Mouse (Mus musculus): ENCODE measurements at regions not wholly inside any gene's neighbourhood (a gene's known extent, or its start where the extent isn't known, plus 50 kb on each side); places are given as distances from the start of the nearest gene placed in this dataset.

DNA sequence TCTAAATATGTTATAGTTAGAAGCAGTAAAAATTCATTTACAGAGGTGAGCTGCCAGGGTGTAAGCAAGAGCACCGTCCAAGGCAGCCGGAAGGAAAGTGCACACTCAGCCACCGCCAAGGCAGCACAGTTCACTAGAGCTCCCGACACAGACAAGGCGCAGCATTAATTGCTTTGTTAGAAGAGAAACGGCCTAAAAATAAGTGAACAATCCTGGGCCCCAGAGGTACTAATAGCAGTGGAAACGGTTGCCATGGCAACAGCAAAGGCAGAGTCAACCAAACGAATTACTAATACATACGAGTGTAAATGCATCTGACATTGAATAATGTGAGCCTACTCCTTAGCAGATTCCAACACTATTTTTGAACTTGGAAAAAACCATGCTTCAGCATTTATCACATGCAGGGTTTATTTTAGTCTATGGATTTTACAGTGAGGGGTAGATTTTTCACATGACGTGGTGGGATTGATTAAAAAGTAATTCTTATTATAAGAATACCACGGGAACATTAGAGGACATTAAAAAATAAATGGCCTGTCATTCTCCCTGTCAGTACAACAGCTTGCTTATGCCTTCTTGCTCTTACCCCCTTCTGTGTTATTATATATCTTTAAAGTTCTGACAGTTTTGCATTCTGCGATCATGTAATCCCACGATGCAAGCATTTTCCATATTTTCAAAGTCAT lies 62.5 kb downstream of the Cavin4 start:
- DNase-seq, result no peak

DNA sequence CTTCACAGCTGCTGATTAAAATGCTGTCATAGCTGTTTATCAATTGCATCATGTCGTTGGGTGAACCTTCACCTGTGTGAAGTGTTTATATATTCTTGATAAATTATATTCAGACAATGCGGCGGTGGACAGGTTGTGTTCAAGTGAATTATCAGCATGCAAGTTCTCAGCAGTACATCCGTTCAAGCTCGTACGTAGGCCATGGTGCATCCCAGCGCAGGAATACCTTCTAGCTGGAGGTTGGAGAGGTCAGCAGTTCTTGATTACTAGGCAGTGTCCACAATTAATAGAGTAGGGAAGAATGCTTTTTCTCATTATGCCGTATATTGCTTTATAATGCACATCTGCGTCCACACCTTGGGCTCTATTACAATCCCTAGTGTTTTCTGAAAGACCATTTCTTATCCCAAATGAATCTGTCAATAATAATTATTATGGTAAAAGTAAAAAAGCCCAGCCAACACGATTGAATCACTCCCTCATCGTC lies 63.1 kb downstream of the Cavin4 start:
- DNase-seq, result no peak

DNA sequence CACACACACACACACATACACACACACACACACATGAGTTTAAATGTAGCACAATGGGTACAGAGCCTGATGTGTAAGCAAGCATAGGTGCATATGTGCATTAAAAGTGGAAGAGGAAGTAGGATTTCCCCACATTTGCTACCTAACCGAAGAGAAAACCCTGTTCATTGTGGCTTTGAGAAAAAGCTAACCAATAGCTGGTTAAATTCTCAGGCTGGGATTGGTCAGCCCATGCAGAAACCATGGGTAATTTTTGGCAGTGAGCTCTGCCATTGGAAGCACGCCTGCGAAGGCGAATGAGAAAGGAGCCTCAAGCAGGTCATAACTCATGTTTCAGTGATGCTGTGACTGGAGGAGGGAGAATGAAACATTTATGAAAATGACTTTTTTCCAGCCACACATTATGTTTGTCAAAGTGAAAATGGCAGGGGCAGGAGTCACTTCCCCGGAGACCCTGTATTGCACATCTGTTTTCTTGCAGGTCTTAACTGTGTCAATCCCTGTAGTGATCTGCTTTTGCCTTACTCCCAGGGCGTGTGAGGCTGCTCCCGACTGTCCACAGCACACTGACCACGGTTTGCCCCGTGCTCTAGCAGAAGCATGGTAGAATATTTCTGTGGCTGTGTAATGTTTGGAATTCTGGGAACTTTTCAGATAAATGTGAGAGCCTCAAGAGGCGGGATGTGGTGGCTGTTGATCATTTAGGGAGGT lies 71.7 kb downstream of the Cavin4 start:
- no peak for DNase-seq

DNA sequence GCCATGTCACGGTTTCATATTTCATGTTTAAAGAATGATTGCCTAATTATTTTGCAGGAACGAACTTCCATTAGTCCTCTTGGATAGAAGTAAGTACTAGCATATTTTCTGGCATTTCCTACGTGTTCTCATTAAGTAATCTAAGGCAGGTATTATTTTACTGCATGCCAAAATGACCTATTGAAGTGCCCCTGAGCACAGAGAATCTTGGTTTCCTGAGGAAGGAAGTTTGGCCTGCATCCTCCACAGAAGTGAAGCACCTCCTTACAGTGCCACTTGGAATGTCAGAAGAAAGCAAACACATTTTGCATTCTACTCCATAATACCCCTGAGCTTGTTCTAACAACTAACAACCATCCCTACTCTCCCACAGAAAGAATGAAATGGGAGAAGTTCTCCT lies 82.9 kb downstream of the Cavin4 start:
- no peak for DNase-seq

DNA sequence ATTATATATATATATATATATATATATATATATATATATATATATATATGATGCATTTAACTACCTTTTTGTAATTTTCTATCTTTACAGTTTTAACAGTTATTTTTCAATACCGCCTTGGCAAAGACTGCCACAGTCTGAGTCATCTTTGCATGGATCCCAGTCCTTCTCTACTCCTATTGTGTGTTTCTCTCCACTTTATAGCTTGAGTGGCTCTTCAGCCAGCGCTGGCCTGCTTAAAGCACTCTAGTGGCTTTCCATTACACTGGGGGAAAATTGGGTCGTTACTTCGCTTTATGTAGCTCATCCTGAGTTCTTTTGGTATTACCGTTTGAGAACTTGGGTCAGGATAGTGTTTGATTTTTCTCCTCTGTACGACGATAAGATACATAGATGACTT lies 86.3 kb downstream of the Cavin4 start:
- DNase-seq, result no peak

DNA sequence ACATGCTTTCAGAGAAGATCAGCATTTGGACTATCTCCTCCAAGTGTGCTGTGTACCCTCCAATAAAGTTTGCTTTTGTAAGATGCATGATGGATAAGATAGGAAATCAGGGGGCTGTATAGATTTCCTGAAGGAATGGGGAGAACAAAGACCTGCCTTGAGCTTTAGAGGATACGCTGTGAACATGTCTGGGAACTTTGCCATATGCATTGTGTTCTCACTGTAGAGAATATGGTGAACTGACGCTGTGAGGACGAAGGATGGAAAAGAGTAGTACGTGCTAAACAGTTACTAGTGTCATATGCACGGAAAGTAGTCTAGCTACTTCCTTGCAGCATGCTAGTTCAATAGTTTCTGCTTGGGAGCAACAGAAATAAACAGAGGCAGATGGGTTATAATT lies 86.8 kb downstream of the Cavin4 start:
- no peak for DNase-seq

DNA sequence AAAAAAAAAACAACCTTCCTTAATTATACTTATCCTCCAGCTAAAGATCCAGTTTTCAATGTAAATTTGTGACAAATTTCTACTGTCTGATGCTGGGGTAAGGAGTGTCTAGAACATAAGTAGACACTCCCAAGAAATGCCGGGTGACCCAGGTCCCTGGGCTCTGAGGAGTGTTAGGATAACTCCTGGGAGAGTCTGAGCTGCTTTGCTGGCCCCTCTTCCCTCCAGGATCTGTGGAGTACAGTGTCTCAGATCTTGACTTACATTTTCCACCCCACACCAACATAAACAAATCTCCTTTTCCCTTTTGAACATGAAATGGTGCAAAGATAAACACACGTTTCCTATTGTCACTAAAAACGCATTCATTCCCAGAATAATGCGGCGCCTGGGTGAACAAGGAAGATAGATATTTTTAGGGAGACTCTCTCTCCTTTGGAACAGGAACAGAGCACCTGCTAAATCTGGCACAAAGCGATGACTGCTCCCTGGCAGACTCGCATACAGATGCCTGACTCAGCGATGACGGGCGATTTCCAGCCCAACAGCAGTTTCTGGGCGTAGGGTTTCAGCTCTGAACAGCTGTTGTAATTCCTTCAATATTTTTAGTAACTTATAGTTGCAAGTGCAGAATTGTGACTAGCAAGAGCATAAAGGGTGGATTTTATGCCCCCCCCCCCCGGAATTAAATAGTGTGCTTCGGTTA lies 91.3 kb downstream of the Cavin4 start:
- DNase-seq, result peak; percentile 59 to 70

DNA sequence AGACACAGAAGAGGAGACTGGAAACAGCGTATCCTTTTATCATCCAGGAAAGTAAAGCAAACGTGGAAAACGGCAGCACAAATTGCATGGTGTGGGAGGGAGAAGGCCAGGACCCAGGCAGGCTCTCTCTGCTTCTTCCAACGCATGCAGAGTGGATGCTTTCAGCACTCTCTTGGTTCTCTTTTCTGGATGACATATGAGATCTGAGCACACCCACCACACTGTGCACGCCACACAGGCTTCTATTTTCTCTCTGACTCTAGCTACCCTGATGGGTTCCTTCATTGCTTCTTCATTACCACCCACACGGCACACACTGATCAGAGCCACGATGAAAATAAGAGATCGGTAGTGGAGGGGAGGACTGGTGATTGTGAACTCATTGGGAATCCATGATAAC lies 97.3 kb downstream of the Cavin4 start:
- DNase-seq, result no peak

DNA sequence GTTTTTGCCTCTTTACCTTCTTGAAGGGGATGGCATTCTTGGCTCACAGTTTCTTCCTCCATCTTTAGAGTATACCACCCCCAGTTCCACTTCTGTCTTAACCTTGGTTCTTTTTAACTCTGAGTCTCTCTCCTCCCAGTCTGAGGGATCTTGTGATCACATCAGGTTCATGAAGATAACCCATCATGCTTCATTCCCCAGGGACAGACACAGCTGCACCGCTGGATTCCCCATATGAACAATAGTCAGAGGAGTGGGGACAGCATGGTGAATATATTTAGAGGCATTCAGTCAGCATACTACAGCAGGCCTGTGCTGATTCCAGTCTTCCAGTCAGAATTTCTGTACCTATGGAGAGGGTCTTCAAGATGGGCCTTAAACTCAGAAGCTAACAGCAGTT lies 103.1 kb downstream of the Cavin4 start:
- DNase-seq, result no peak

DNA sequence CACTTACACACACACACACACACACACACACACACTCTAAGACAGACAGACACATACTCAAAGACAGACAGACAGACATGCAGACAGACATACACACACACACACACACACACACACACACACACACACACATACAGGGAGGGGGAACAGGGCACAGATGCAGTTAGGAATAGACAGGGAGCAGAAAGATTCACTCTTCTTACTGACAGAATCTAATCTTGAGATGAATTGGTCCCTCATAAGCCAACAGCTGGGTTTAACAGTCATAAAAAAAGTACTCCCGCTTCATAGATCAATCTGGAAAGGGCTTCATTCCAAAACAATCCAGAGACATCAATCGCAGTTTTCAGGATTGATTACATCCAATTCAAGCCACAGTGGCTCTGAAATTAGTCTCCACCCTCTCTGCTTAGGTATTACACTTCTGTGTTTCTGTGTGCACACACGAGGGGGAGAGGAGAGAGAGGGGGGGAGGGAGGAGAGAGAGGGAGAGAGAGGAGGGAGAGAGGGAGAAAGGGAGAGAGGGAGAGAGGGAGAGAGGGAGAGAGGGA lies 107.2 kb downstream of the Cavin4 start:
- no peak for DNase-seq

DNA sequence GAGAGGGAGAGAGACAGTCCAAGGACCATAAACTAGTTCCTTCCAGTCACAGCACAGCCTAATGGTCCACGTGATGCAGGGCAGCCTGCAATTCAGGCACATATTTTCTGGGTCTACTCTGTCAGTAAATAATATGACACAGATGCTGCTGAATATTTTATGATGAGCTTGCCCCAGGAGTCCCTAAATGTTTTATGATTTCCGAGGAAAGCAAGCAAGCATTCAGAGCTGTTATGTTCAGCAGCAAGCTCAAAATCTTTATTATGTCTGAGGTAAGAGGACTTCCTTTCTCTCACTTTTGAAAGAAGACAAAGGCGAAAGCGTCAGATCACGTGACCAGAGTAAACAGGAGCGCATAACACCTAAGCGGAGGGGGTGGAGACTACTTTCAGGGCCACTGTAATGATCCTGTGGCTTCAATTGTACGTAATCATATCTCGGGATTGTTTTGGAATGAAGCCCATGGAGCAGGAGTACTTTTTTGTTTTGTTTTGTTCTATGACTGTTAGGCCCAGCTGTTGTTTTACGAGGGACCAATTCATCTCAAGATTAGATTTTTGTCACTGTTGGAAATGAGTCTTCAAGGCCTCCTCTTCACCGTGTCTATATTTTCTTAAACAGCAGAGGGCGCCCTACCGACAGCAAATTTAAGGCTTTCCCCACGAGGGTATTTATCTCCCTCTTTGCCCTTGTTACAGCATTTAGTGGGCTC lies 107.8 kb downstream of the Cavin4 start:
- DNase-seq, result peak; percentile 19 to 55

DNA sequence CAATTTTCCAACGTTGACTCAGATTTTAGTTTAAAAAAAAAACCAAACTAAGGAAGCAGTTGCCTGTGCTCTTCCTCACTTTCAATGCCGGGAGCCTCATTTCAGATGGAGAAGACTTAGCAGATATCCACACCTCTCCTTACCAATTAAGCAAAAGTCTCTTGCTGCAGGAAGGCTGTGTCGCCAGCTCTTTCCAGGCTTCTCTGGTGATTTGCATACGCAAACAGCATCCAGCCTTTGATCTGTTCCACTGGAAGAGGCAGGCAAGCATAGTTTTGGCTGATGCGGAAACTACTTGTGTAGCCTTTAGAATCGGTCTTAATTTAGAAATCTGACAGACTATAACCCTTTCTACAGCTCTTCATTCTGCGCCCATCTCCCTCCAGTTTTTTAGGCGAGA lies 108.5 kb downstream of the Cavin4 start:
- no peak for DNase-seq

DNA sequence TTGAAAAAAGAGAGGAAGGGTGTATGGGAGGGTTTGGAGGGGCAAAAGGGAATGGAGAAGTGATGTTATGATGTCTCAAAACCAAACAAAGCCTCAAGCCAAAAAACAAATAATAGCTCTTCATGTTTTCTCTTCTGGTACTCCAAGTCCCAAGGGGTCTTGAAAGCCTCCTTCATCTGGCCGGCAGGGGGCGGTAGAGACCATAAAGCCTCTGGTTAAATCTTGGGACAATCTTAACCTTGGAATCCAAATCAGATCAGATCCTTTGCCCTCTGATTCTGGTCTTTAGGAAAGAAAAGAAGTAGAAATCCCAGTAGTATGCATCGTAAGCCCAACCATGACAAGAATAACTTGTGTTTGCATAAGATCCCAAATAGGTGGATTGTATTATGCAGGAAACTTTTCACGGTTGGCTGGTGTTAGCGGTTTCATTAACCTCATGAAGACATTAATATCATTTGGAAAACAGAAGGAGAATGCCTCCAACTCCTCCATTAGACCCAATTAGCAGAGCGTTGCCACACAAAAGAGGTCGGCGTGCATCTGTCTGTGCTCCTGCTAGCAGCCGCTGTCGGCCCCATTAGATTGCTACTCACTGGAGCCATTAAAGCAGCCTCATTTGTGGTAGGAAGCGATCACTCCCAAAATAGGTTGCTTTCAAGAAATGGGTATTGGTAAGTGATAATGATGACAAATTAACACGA lies 116.0 kb downstream of the Cavin4 start:
- DNase-seq, result peak; percentile 80 to 87

DNA sequence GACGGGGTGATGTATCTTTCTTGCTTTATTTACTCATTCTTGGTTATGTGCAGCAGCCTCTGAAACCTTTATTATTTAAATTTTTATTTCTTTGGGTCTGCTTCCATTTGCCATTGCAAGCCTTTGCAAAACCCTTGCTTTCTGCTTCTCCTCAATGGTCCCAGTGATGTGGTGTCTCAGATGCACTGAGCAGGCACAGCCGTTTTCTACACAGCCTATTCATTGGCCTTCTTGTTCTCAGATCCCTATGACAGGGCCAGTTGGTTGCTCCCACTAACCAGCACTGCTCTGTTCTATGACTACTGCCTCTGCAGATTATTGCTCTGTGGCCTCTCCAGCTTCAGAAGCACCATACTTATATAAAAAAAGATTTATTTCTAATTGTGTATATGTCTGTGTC lies 116.6 kb downstream of the Cavin4 start:
- no peak for DNase-seq

DNA sequence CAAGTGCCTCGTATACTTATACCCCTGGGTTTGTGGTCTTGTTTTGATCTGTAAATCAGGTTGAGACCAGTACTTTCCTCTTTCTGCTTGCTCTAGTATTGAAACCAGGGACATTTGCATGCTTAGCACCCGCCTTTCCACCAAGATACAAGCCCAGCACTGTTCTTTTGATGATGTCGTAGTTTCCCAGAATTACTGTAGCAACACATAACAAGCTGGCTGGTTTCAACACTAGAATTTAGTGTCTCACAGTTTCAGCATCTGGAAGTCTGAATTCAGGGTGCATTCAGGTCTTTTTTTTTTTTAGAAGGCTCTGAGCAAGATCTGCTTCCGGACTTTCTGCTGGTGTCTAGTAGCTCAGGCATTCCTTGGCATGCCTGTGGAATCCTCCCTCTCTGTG lies 117.8 kb downstream of the Cavin4 start:
- DNase-seq, result no peak

DNA sequence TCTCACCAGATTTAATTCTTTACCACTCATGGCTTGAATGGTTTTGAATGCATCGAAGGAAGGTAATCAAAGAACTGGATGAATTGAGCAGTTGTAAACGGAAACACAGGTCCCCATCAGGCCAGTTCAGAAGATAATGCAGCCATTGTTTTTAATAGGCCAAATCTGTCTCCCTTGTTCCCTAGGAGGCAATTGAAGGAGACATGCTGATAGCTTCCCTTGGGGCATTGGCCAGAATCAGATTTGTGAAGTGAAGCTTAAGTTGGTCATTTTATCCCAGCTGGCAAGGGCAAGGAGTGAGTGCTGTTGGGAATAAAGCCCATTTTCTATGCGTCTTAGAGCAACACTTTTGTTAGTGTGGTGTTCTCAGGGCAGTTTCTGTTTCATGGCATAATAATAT lies 119.4 kb downstream of the Cavin4 start:
- DNase-seq, result no peak

DNA sequence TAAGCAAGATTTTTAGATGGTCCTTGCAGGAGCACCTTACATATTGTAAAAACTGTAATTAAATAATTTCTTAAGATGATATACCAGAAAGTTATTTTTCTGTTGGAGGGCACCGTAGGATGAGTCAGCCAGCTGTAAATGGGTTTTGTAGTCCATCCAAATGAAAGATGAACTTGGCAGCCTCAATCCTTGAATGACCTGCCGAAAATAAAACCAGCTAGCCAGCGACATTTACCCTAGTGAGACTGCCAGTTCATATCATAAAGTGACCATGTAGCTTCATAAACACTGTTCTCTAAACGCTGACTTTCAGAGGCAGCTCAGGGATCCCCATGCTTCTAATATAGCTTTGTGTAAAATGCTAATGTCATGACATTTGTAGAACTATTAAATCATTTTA lies 127.8 kb downstream of the Cavin4 start:
- DNase-seq, result no peak

DNA sequence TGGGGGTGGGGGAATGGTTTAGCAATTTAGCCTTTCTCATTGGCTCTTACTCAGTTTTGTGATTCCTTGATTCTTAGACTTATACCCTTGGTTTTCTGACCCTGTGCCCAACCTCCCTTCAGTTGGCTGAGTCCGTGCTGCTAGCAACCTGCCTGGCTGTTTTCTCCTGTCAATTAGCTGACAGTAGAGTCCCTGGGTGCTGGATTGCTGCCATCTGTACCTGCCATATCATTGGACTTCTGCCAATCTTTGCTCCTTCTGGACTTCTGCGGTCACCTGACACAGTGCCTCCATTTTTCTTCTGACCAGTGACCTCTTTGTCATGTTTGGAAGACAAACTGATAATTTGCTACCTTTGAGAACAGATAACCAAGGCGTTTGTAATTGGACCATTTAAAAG lies 140.5 kb downstream of the Cavin4 start:
- peak; percentile 56 to 76 for DNase-seq

DNA sequence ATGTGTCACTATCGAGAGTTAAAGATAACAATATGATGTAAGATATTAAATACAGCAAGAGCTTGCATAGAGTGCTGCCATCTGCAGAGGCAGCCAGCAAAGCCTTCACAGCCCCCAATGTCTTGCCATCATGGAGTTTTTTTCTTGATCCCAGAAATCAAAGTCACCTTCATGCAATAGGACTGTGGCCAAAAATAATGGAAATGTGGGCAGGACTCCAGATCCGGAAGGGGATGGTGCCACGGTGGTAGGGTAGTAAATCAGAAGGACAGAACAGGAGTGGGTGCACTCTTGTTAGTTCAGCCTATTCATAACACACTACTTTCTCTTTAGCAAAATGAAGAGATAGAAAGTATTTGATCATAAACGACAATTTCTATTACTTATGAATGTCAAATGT lies 145.3 kb downstream of the Cavin4 start:
- DNase-seq, result no peak

DNA sequence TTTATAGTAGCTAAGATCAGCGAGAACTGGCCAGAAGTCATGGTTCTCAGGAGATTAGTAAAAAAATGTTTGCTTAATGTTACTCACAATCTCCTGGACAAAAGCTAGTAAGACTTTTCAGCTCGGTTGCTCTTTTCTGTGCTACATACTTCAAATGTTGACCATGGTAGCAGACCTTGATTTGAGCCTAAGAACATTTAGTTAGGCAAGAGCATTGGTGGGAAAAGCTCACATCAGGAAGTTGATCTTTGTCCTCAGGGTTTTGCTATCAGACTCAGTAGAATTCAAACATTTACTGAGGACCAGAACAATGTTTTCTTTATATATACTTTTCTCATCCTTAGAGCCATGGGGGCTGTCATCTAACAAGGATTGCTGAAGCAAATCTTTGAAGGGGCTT lies 170.4 kb downstream of the Cavin4 start:
- DNase-seq, result no peak

DNA sequence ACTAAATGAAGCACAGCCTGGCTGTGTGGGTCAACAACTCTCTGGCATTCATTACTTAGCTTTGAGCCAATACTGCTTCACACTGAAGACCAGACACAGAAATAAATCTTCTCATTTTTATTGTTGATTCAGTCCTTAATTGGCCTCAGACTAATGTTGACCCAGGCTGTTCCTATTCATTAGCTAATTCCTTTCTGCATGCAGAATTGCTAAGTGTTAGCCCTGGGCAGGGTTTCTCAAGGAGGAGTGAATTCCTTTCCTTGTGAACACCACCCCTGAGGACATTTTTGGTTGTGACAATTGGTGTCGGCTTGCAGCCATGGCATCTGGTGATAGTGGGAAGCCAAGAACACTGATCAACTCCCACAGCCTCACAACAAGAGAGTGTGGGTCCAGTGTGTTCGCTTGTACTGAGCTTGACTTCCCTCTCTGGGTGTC lies 179.5 kb downstream of the Cavin4 start:
- DNase-seq, result peak; percentile 25 to 31

DNA sequence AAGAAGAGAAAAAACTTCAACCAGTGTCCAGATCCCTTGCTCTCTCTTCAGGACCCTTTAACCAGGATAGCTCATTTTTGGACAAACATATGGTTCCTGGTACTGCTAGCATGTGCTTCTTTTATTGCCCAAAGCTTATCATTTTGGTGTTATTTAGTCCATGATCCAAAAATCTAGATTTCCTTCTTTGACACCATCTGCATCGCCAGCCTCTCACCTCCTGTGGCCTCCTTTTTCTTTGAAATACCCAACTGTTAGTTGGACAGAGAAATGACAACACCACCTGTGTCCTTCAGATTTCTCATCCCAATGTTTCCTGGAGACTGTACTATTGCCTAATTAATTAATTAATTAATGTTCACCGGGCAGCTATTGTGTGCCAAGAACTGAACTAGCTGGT lies 188.0 kb upstream of the Plppr1 start:
- DNase-seq, result peak; percentile 44 to 59

Measured in cerebellum, postnatal 25 days (tissue).